ENCODE assay signal across 8 mouse cellular contexts in genomic region chr6:124863658-124864298, GRCm38 (mm10). TPM values are rescaled to one million over a fixed set of nuclear protein-coding genes. Genes with fewer than 3 reads are reported as not detected.
A peak's percentile ranks its signal among the peaks of the same experiment; 100 is the strongest.
DNase-seq lines count a peak whose midpoint lies in the region; ATAC-seq and TF ChIP-seq lines count a peak whose summit lies in the region.

Gene Gpr162 (minus strand): TSS chr6:124863983.

- peak; percentile 86 for DNase-seq in adrenal gland, postnatal 14 days
- DNase-seq in heart, postnatal 4 days, result peak; percentile 73
- peak; percentile 76 for DNase-seq in layer of hippocampus, adult 9-11 months
- DNase-seq in ovary, adult 18-20 months (ENCODE audit: low spot score), result peak; percentile 43
- DNase-seq in urinary bladder, adult 2 months (ENCODE audit: low spot score), result peak; percentile 53

- no peaks in the 10 kb centered on the region for H3K36me3 ChIP-seq in C2C12 (ENCODE audit: control insufficient read depth, insufficient read depth)
- H3K36me3 ChIP-seq in embryonic facial prominence, embryonic 15.5 days, result no peaks in the 10 kb centered on the region
- H3K36me3 ChIP-seq in lung, embryonic 15.5 days, result no peaks in the 10 kb centered on the region

- H3K9ac ChIP-seq in embryonic facial prominence, embryonic 15.5 days, result peak within 1 kb of the TSS; percentile 24
- H3K9ac ChIP-seq in lung, embryonic 15.5 days, result peak within 1 kb of the TSS; percentile 50

- TF ChIP-seq CTCF in C2C12 (IDR thresholded peaks at IDR 0.05; ENCODE audit: control insufficient read depth, insufficient read depth, insufficient read length), result no peak

- no peak within 1 kb of the TSS for H3K4me3 ChIP-seq in C2C12 (ENCODE audit: insufficient read depth, poor library complexity, severe bottlenecking)
- peak within 1 kb of the TSS; percentile 51 for H3K4me3 ChIP-seq in embryonic facial prominence, embryonic 15.5 days (replicated peaks)
- H3K4me3 ChIP-seq in lung, embryonic 15.5 days, result peak within 1 kb of the TSS; percentile 50

- WGBS in embryonic facial prominence, embryonic 15.5 days, result 1% methylated on average over 35 of the region's 43 CpGs
- 1% methylated on average over 38 of the region's 43 CpGs for WGBS in lung, embryonic 15.5 days

- peak within 1 kb of the TSS; percentile 36 for H3ac ChIP-seq in C2C12 (ENCODE audit: control insufficient read depth, insufficient read length, low read depth)

- peak within 1 kb of the TSS; percentile 76 for H3K4me2 ChIP-seq in embryonic facial prominence, embryonic 15.5 days (replicated peaks)
- H3K4me2 ChIP-seq in lung, embryonic 15.5 days, result peak within 1 kb of the TSS; percentile 96

- H3K27me3 ChIP-seq in C2C12 (ENCODE audit: control insufficient read depth, insufficient read depth, insufficient read length), result peaks cover 65% of the 10 kb centered on the region
- no peaks in the 10 kb centered on the region; the same call in none of the 2 replicates for H3K27me3 ChIP-seq in embryonic facial prominence, embryonic 15.5 days
- peaks cover 73% of the 10 kb centered on the region for H3K27me3 ChIP-seq in lung, embryonic 15.5 days

- no peaks in the 10 kb centered on the region for H3K79me2 ChIP-seq in C2C12 (ENCODE audit: control insufficient read depth, insufficient read depth)

- no peaks in the 10 kb centered on the region for H3K9me3 ChIP-seq in embryonic facial prominence, embryonic 15.5 days (replicated peaks)
- H3K9me3 ChIP-seq in lung, embryonic 15.5 days, result no peaks in the 10 kb centered on the region

- no peak within 1 kb of the TSS for H3K27ac ChIP-seq in embryonic facial prominence, embryonic 15.5 days (replicated peaks)
- H3K27ac ChIP-seq in lung, embryonic 15.5 days, result no peak within 1 kb of the TSS

- peak; percentile 61 for ATAC-seq in embryonic facial prominence, embryonic 15.5 days (ENCODE audit: insufficient number of reproducible peaks, low FRiP score, low TSS enrichment, low read depth)
- ATAC-seq in lung, embryonic 15.5 days (ENCODE audit: borderline replicate concordance, extremely low read depth, low FRiP score, low TSS enrichment), result peak; percentile 66; the same call in 1 of the 2 replicates

- H3K4me1 ChIP-seq in embryonic facial prominence, embryonic 15.5 days, result peaks cover 48% of the 10 kb centered on the region
- H3K4me1 ChIP-seq in lung, embryonic 15.5 days, result peaks cover 23% of the 10 kb centered on the region

- no peaks in the 10 kb centered on the region for H3K79me3 ChIP-seq in C2C12 (ENCODE audit: low read depth)

TF ChIP-seq in C2C12, 6 proteins besides CTCF, POLR2A, EP300 and RAD21:
- TF ChIP-seq MYOG (IDR thresholded peaks at IDR 0.05; ENCODE audit: control insufficient read depth, extremely low read depth, insufficient read length) (no peak), MAX (IDR thresholded peaks at IDR 0.05) (no peak)
TF ChIP-seq in C2C12: peak in this region for 0.

RNA-seq across cellular contexts. Expression of gene Gpr162, which starts in this region (rescaled TPM):
- 0.05 TPM for polyA plus RNA-seq in C2C12 (2012; fragmentation: generic; extraction: Trizol)
- total RNA-seq in adrenal gland, postnatal 14 days (2021), result 1.6 and 2.3 TPM in 2 replicates
- 2.6 and 3.4 TPM in 2 replicates for polyA plus RNA-seq in embryonic facial prominence, embryonic 15.5 days (2015; fragmentation: Nextera tagmentation; extraction: Ambion mirVana)
- 1 to 10 TPM; 5.7 to 7.4 TPM for total RNA-seq in heart, postnatal 4 days (2021)
- polyA plus RNA-seq in lung, embryonic 15.5 days (2015; fragmentation: Nextera tagmentation; extraction: Ambion mirVana), result 0.54 and 0.59 TPM in 2 replicates
- polyA plus RNA-seq in urinary bladder, adult 2 months (2012; rRNA removed), result 0.94 and 0.99 TPM in 2 replicates

Comparison
In these comparisons a context has a peak if more than half of its experiments do, and no peak if none do; other contexts are left out.
1. Peak in ATAC-seq, H3K4me3 ChIP-seq, H3K9ac ChIP-seq and H3K4me2 ChIP-seq in lung, embryonic 15.5 days; RNA of the gene not detected or under 1 TPM.
2. Peak in DNase-seq in urinary bladder, adult 2 months; RNA of the gene not detected or under 1 TPM.